Comparison of ENCODE assay signal across 13 mouse cellular contexts in genomic region chr14:74918521-74919103, GRCm38 (mm10). TPM values are rescaled to one million over a fixed set of nuclear protein-coding genes. Genes with fewer than 3 reads are reported as not detected.
DNase-seq lines count a peak whose midpoint lies in the region.
"Had no signal": no experiment of that assay in that cellular context is flagged by ENCODE, and none has a peak within 500 bp of the region (broad histone marks: within the 10 kb centered on the region; RNA-seq: fewer than 3 reads in every experiment).

No protein-coding gene starts in this region.

- DNase-seq in heart, adult 11 months: peak; percentile 90
- no peak for DNase-seq in heart, postnatal 36 days
- peak; percentile 43 for DNase-seq in thymus, postnatal 0 days (ENCODE audit: low spot score)
- DNase-seq in thymus, adult 18-20 months: no peak
- peak; percentile 78 for DNase-seq in induced T-regulatory cell, adult 2 months (ENCODE audit: low read depth)
- no peak for DNase-seq in cerebellum, adult 9-10 months
- DNase-seq in lung, postnatal 10 days: no peak
- no peak for DNase-seq in embryonic facial prominence, embryonic 10.5 days (ENCODE audit: low spot score)
- DNase-seq: cerebellum, adult 9-11 months; kidney, postnatal 10 days; lung, postnatal 4 days had no signal

- no peaks in the 10 kb centered on the region for H3K27me3 ChIP-seq in embryonic facial prominence, embryonic 10.5 days (replicated peaks; ENCODE audit: low read depth, poor library complexity, severe bottlenecking)
- H3K27me3 ChIP-seq: embryonic facial prominence, embryonic 13.5 days; forebrain, embryonic 13.5 days had no signal

- intact Hi-C loops in heart, postnatal 36 days (cut with DNase I): no loop called here

- no peaks in the 10 kb centered on the region for H3K9me3 ChIP-seq in embryonic facial prominence, embryonic 10.5 days
- H3K9me3 ChIP-seq: embryonic facial prominence, embryonic 13.5 days; forebrain, embryonic 13.5 days had no signal

- no peak overlapping the region for H3K27ac ChIP-seq in embryonic facial prominence, embryonic 10.5 days (replicated peaks)
- H3K27ac ChIP-seq: embryonic facial prominence, embryonic 13.5 days; forebrain, embryonic 13.5 days had no signal

- no peaks in the 10 kb centered on the region for H3K36me3 ChIP-seq in embryonic facial prominence, embryonic 10.5 days (replicated peaks)

- no peak overlapping the region for H3K4me3 ChIP-seq in embryonic facial prominence, embryonic 10.5 days
- H3K4me3 ChIP-seq: embryonic facial prominence, embryonic 13.5 days; forebrain, embryonic 13.5 days had no signal

- peaks cover 42% of the 10 kb centered on the region for H3K4me1 ChIP-seq in embryonic facial prominence, embryonic 10.5 days

- WGBS in embryonic facial prominence, embryonic 10.5 days: 91% methylated on average over 5 of the region's 5 CpGs

RNA-seq across cellular contexts. Expression of gene Lrch1, which starts 29.1 kb away (rescaled TPM):
- 10 to 100 TPM; 16.2 to 17.5 TPM for total RNA-seq in heart, postnatal 36 days (2021)
- 25.1 and 25.5 TPM in 2 replicates for polyA plus RNA-seq in thymus, postnatal 0 days (2015; fragmentation: Nextera tagmentation; extraction: Ambion mirVana)
- 7.6 and 9.1 TPM in 2 replicates for polyA plus RNA-seq in embryonic facial prominence, embryonic 10.5 days (2016; fragmentation: Nextera tagmentation; extraction: Ambion mirVana)

Comparison
In these comparisons a context has a peak if more than half of its experiments do, and no peak if none do; other contexts are left out.
1. DNase-seq: peak in heart, adult 11 months (single experiment), thymus, postnatal 0 days (single experiment) and induced T-regulatory cell, adult 2 months (single experiment); none in heart, postnatal 36 days (0 of 2), thymus, adult 18-20 months (0 of 2), cerebellum, adult 9-10 months (single experiment), lung, postnatal 10 days (single experiment) and embryonic facial prominence, embryonic 10.5 days (single experiment).